Mouse (Mus musculus): ENCODE data around the gene Mfsd2a. TPM values are rescaled to one million over a fixed set of nuclear protein-coding genes. Genes with fewer than 3 reads are reported as not detected.
A peak's percentile ranks its signal among the peaks of the same experiment; 100 is the strongest.

Mfsd2a gene
- polyA plus RNA-seq, 1 experiment: 7.5 TPM

DNA sequence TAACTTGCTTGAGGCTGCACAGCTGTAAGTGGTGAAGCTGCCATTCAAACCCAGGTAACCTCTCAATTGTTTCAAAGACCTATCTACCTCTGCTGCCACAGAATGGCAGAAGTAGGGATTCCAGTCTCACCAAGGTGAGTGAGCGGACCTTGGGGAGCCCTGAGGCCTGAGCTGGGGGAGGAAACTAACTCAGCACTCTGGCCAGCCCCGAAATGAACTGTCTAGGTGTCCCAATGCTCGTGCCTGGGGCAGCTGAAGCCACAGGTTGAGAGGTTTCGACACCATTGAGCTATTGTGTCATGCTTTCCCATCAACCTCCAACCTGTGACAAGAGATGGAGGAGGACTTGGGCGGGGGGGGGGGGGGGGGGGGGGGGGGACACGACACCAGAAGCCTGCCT lies 4.7 kb downstream of the Mfsd2a start:
- TF ChIP-seq POLR2AphosphoS2 (IDR thresholded peaks at IDR 0.05; ENCODE audit: insufficient read length, low read depth) (no peak), TCF12 (IDR thresholded peaks at IDR 0.05; ENCODE audit: insufficient read depth, poor library complexity, severe bottlenecking) (no peak), MAX (IDR thresholded peaks at IDR 0.05; ENCODE audit: low read depth) (no peak), TCF3 (IDR thresholded peaks at IDR 0.05; ENCODE audit: insufficient read length, low read depth) (no peak), REST (IDR thresholded peaks at IDR 0.05; ENCODE audit: insufficient read depth, insufficient read length) (no peak), MYOG (IDR thresholded peaks at IDR 0.05; ENCODE audit: control insufficient read depth in 1 of 3, insufficient read depth in 1 of 3, insufficient read length in 2 of 3, low read depth in 2 of 3) (no peak), SRF (IDR thresholded peaks at IDR 0.05; ENCODE audit: control insufficient read depth, insufficient read length, low read depth) (no peak), POLR2A (IDR thresholded peaks at IDR 0.05; ENCODE audit: insufficient read length, low read depth) (no peak), MYOD1 (IDR thresholded peaks at IDR 0.05; ENCODE audit: control insufficient read depth in 1 of 3, insufficient read length in 2 of 3, low read depth in 2 of 3) (no peak), CEBPB (IDR thresholded peaks at IDR 0.05; ENCODE audit: insufficient read depth, poor library complexity, severe bottlenecking) (no peak), USF1 (IDR thresholded peaks at IDR 0.05; ENCODE audit: low read depth) (no peak), E2F4 (IDR thresholded peaks at IDR 0.05; ENCODE audit: insufficient read depth) (no peak)
- no peak overlapping the region for H3K4me2 ChIP-seq (ENCODE audit: low read depth)

GRCm38 (mm10) chr4:122955412-122956136 lies 5.4 kb downstream of the Mfsd2a start:
- peaks cover 9% of the 10 kb centered on the region for H3K79me2 ChIP-seq (ENCODE audit: control insufficient read depth, insufficient read depth)
- no peaks in the 10 kb centered on the region for H3K27me3 ChIP-seq (ENCODE audit: control insufficient read depth, insufficient read depth, insufficient read length)
- peaks cover 12% of the 10 kb centered on the region for H3K36me3 ChIP-seq (ENCODE audit: control insufficient read depth, insufficient read depth)
- H3K4me2 ChIP-seq (ENCODE audit: low read depth): peak overlapping the region; percentile 55
- TF ChIP-seq POLR2A (IDR thresholded peaks at IDR 0.05; ENCODE audit: insufficient read length, low read depth): peak; percentile 66
- no peak for TF ChIP-seq SRF (IDR thresholded peaks at IDR 0.05; ENCODE audit: control insufficient read depth, insufficient read length, low read depth)
- TF ChIP-seq MYOG (IDR thresholded peaks at IDR 0.05; ENCODE audit: control insufficient read depth in 1 of 3, insufficient read depth in 1 of 3, insufficient read length in 2 of 3, low read depth in 2 of 3): peak in 2 of 3 experiments; percentile 61 to 80
- no peak for TF ChIP-seq CEBPB (IDR thresholded peaks at IDR 0.05; ENCODE audit: insufficient read depth, poor library complexity, severe bottlenecking)
- no peak for TF ChIP-seq POLR2AphosphoS2 (IDR thresholded peaks at IDR 0.05; ENCODE audit: insufficient read length, low read depth)
- TF ChIP-seq MYOD1 (IDR thresholded peaks at IDR 0.05; ENCODE audit: control insufficient read depth in 1 of 3, insufficient read length in 2 of 3, low read depth in 2 of 3): peak in 2 of 3 experiments; percentile 57 to 73
- no peak for TF ChIP-seq TCF3 (IDR thresholded peaks at IDR 0.05; ENCODE audit: insufficient read length, low read depth)
- TF ChIP-seq USF1 (IDR thresholded peaks at IDR 0.05; ENCODE audit: low read depth): no peak
- H3K4me3 ChIP-seq: no peak overlapping the region
- no peak overlapping the region for H3ac ChIP-seq (ENCODE audit: control insufficient read depth, insufficient read length)

More for the DNA sequence above, 4.7 kb downstream of the Mfsd2a start:
- Histone ChIP-seq H3K27me3 (ENCODE audit: control insufficient read depth, insufficient read depth, insufficient read length) (no peaks in the 10 kb centered on the region), H3K4me3 (no peak overlapping the region), H3K36me3 (ENCODE audit: control insufficient read depth, insufficient read depth) (peaks cover 9% of the 10 kb centered on the region), H3K79me2 (ENCODE audit: control insufficient read depth, insufficient read depth) (peaks cover 9% of the 10 kb centered on the region), H3ac (ENCODE audit: control insufficient read depth, insufficient read length) (no peak overlapping the region)

DNA sequence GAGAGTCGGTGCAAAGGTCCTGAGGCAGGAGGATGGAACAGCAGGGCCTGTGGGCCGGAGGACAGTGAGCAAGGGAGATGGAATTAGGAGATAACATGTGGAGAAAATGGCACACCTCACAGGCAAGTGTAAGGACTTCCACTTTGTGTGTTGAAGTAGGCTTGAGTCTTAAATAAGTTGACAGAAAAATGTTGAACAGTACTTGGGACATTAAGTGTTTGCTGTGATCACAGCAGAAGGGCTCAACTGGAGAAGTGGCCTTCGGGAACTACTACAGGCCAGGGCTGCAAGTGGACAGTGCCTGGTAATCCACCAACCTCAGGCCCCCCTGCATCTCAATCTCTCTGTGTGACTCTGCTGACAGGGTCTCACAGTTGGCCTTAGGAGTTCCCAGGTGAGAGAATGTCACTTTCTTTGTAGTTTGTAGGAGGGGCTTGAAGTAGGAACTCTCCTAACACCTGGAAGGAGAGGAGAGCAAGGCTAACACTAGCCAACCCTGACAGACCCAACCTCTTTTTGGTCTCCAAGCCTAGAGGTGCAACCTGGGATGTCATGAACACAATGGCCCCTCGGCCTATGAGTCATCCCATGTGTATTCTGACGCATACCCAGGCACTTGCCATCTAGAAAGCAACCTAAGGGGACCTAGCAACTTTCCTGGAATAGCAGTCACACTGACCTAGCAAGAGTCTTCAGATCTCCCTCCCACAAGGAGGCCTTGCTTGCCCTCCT lies 6.1 kb downstream of the Mfsd2a start:
- H3K4me3 ChIP-seq: no peak overlapping the region

DNA sequence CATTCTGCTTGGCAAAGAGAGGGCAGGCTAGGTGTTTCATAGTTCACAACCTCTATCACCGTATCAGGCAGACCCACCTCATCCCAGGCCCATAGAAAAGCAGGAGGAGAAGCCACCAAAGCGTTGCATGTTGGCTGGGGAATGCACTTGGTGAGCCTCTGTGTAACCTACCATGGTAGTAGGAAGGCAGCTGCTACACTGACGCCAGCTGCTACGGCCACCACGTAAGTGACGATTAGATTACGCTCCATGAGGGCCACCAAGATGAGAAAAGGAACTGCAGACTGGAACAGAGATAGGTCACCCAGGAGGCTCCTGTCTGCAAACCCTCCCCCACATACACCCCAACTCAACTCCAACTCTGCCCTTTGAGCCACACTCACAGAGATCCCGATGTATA lies 11.9 kb downstream of the Mfsd2a start:
- H3K36me3 ChIP-seq (ENCODE audit: control insufficient read depth, insufficient read depth): peaks cover 6% of the 10 kb centered on the region
- no peaks in the 10 kb centered on the region for H3K79me2 ChIP-seq (ENCODE audit: control insufficient read depth, insufficient read depth)
- no peaks in the 10 kb centered on the region for H3K27me3 ChIP-seq (ENCODE audit: control insufficient read depth, insufficient read depth, insufficient read length)
- H3K4me2 ChIP-seq (ENCODE audit: low read depth): no peak overlapping the region
- TF ChIP-seq MYOD1 (IDR thresholded peaks at IDR 0.05; ENCODE audit: control insufficient read depth in 1 of 3, insufficient read length in 2 of 3, low read depth in 2 of 3): peak in 2 of 3 experiments; percentile 61 to 65
- peak in 2 of 3 experiments; percentile 57 to 58 for TF ChIP-seq MYOG (IDR thresholded peaks at IDR 0.05; ENCODE audit: control insufficient read depth in 1 of 3, insufficient read depth in 1 of 3, insufficient read length in 2 of 3, low read depth in 2 of 3)
- TF ChIP-seq E2F4 (IDR thresholded peaks at IDR 0.05; ENCODE audit: insufficient read depth): no peak
- TF ChIP-seq MAX (IDR thresholded peaks at IDR 0.05; ENCODE audit: low read depth): no peak
- TF ChIP-seq CEBPB (IDR thresholded peaks at IDR 0.05; ENCODE audit: insufficient read depth, poor library complexity, severe bottlenecking): no peak
- no peak for TF ChIP-seq USF1 (IDR thresholded peaks at IDR 0.05; ENCODE audit: low read depth)
- TF ChIP-seq POLR2A (IDR thresholded peaks at IDR 0.05; ENCODE audit: insufficient read length, low read depth): no peak
- H3ac ChIP-seq (ENCODE audit: control insufficient read depth, insufficient read length): no peak overlapping the region
- no peak overlapping the region for H3K4me3 ChIP-seq

More for the DNA sequence above, 6.1 kb downstream of the Mfsd2a start:
- Histone ChIP-seq H3ac (ENCODE audit: control insufficient read depth, insufficient read length) (no peak overlapping the region), H3K4me2 (ENCODE audit: low read depth) (peak overlapping the region; percentile 55), H3K79me2 (ENCODE audit: control insufficient read depth, insufficient read depth) (peaks cover 4% of the 10 kb centered on the region), H3K36me3 (ENCODE audit: control insufficient read depth, insufficient read depth) (peaks cover 14% of the 10 kb centered on the region), H3K27me3 (ENCODE audit: control insufficient read depth, insufficient read depth, insufficient read length) (no peaks in the 10 kb centered on the region)
- no peak for TF ChIP-seq E2F4 (IDR thresholded peaks at IDR 0.05; ENCODE audit: insufficient read depth)
- no peak for TF ChIP-seq TCF3 (IDR thresholded peaks at IDR 0.05; ENCODE audit: insufficient read length, low read depth)
- no peak for TF ChIP-seq CEBPB (IDR thresholded peaks at IDR 0.05; ENCODE audit: insufficient read depth, poor library complexity, severe bottlenecking)
- no peak for TF ChIP-seq MYOG (IDR thresholded peaks at IDR 0.05; ENCODE audit: control insufficient read depth in 1 of 3, insufficient read depth in 1 of 3, insufficient read length in 2 of 3, low read depth in 2 of 3)
- TF ChIP-seq MAX (IDR thresholded peaks at IDR 0.05; ENCODE audit: low read depth): no peak
- TF ChIP-seq SRF (IDR thresholded peaks at IDR 0.05; ENCODE audit: control insufficient read depth, insufficient read length, low read depth): no peak
- TF ChIP-seq REST (IDR thresholded peaks at IDR 0.05; ENCODE audit: insufficient read depth, insufficient read length): no peak
- TF ChIP-seq MYOD1 (IDR thresholded peaks at IDR 0.05; ENCODE audit: control insufficient read depth in 1 of 3, insufficient read length in 2 of 3, low read depth in 2 of 3): no peak
- no peak for TF ChIP-seq TCF12 (IDR thresholded peaks at IDR 0.05; ENCODE audit: insufficient read depth, poor library complexity, severe bottlenecking)
- TF ChIP-seq USF1 (IDR thresholded peaks at IDR 0.05; ENCODE audit: low read depth): no peak
- TF ChIP-seq POLR2AphosphoS2 (IDR thresholded peaks at IDR 0.05; ENCODE audit: insufficient read length, low read depth): no peak
- no peak for TF ChIP-seq POLR2A (IDR thresholded peaks at IDR 0.05; ENCODE audit: insufficient read length, low read depth)

Measured in myocyte (in vitro differentiated cells).